Mouse (Mus musculus): ENCODE data around the gene Pdk2.

Pdk2 gene

GRCm38 (mm10) chr11:95070140-95071107 is 29.3 kb upstream of the Pdk2 start:
- DNase-seq (ENCODE audit: low spot score) = no peak

- no peak for DNase-seq (ENCODE audit: low spot score)
Observed at GRCm38 (mm10) chr11:95069226-95069957, 28.2 kb upstream of the Pdk2 start.

GRCm38 (mm10) chr11:95056768-95057501 is 15.8 kb upstream of the Pdk2 start:
- DNase-seq (ENCODE audit: low spot score) = no peak

GRCm38 (mm10) chr11:95053062-95053461 is 11.9 kb upstream of the Pdk2 start:
- DNase-seq (ENCODE audit: low spot score) = no peak

GRCm38 (mm10) chr11:95046980-95047680 is 6.0 kb upstream of the Pdk2 start:
- no peak for DNase-seq (ENCODE audit: low spot score)

- no peak for DNase-seq (ENCODE audit: low spot score)
Observed at GRCm38 (mm10) chr11:95044185-95044870, 3.2 kb upstream of the Pdk2 start.

- no peak for DNase-seq (ENCODE audit: low spot score)
Observed at GRCm38 (mm10) chr11:95043608-95044007, 2.5 kb upstream of the Pdk2 start.

- no peak for DNase-seq (ENCODE audit: low spot score)
Observed at GRCm38 (mm10) chr11:95043060-95043459, 1.9 kb upstream of the Pdk2 start.

GRCm38 (mm10) chr11:95042096-95042495 is 942 bp upstream of the Pdk2 start:
- DNase-seq (ENCODE audit: low spot score) = peak; percentile 69

GRCm38 (mm10) chr11:95040491-95041138 is 539 bp downstream of the Pdk2 start:
- peak; percentile 48 for DNase-seq (ENCODE audit: low spot score)

GRCm38 (mm10) chr11:95039766-95040165 is 1.4 kb downstream of the Pdk2 start:
- DNase-seq (ENCODE audit: low spot score) = no peak

- DNase-seq (ENCODE audit: low spot score) = no peak
Observed at GRCm38 (mm10) chr11:95038818-95039655, 2.1 kb downstream of the Pdk2 start.

- no peak for DNase-seq (ENCODE audit: low spot score)
Observed at GRCm38 (mm10) chr11:95038156-95038817, 2.9 kb downstream of the Pdk2 start.

- no peak for DNase-seq (ENCODE audit: low spot score)
Observed at GRCm38 (mm10) chr11:95037306-95037705, 3.8 kb downstream of the Pdk2 start.

GRCm38 (mm10) chr11:95036521-95036920 is 4.6 kb downstream of the Pdk2 start:
- no peak for DNase-seq (ENCODE audit: low spot score)

- no peak for DNase-seq (ENCODE audit: low spot score)
Observed at GRCm38 (mm10) chr11:95034902-95035301, 6.3 kb downstream of the Pdk2 start.

GRCm38 (mm10) chr11:95033617-95034016 is 7.5 kb downstream of the Pdk2 start:
- no peak for DNase-seq (ENCODE audit: low spot score)

- no peak for DNase-seq (ENCODE audit: low spot score)
Observed at GRCm38 (mm10) chr11:95032945-95033344, 8.2 kb downstream of the Pdk2 start.

GRCm38 (mm10) chr11:95027850-95028470 is 13.2 kb downstream of the Pdk2 start:
- DNase-seq (ENCODE audit: low spot score) = no peak

Data from testis, postnatal 14 days (tissue).